Mouse (Mus musculus) MEL-GATA-1-ER (cell line): ENCODE results near the gene Gm9611.
"Not testable (repeated sequence)": the region's sequence is repeated elsewhere in the genome, so short reads cannot be mapped to it uniquely, and the experiment has no call there.

Source experiments
- DNase-seq: peaks from one replicate; pipeline ENCODE4 v3.0.0-alpha.2; 2012; ENCODE audit warnings: low read depth; ENCODE audit errors: extremely low read depth

Gene Gm9611

GRCm38 (mm10) chr14:42297258-42297657 is at the start of gene Gm9611:
TSS of gene Gm9611 (minus strand) at chr14:42297358.
- not testable (repeated sequence) for DNase-seq

- not testable (repeated sequence) for DNase-seq
Measured at GRCm38 (mm10) chr14:42309910-42310309, 12.8 kb upstream of the Gm9611 start, which contains the start of gene Gm7995. TSS of gene Gm7995 (plus strand) at chr14:42310210.

DNA sequence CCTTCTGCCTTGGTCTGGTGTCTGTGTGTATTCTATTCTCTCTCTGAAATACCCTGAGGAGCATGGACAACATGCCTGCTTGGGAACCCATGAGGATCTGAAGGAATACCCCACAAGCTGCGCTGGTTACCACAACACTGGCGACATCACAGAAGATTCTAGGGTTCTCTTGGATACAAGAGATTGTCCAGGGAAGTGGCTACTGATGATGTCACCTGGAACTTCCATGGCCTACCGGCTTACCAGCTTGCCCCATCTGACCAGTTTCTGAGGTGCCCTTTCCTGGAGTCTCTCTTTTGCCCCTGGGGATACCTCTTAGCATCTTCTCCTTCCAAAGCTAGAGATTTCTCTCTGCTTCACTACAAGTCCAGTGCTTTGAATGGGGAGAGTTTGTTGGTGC is 37.2 kb downstream of the Gm9611 start, which contains the start of gene Gm17026:
Gm17026 (minus strand) TSS at position 101 of the 400 bp plus-strand sequence.
- not testable (repeated sequence) for DNase-seq
